Mouse (Mus musculus) heart, postnatal 10 days (tissue): ENCODE data around the gene Sgsm2. TPM values are rescaled to one million over a fixed set of nuclear protein-coding genes. Genes with fewer than 3 reads are reported as not detected.

ENCODE experiments used
- DNase-seq, 2 experiments: peaks; one replicate each; pipeline ENCODE4 v3.0.0; 2021
- intact Hi-C: fragments of 180-260 bp; cut with DNase I; formaldehyde crosslinking; loops from one replicate; pipeline ENCODE4 v1.15.1; 2025
- total RNA-seq, 2 experiments: library from RNA; stranded (reverse); gene quantifications; 2 replicates each; pipeline ENCODE4 v1.2.3; 2021

Sgsm2 gene
- total RNA-seq, 2 experiments from 2014 or later: 12.2 to 12.9 TPM

DNA sequence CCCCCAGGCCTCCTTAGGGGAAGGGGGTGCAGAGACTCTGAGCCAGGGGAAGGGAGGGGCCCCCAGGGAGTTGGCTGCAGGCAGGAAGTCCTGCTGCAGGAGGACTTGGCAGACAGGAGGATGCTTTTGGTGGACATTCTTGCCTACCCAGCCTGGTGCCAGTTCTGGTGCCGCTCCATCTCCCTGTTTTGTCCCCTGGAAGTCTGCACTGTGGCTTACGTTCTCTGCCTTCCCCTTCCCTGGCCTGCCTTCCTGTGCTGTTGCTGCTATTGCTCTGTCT lies 53.5 kb downstream of the Sgsm2 start:
- peak in 1 of 2 experiments; percentile 51 for DNase-seq
- intact Hi-C loops: no loop called here

GRCm38 (mm10) chr11:74842656-74843434 lies 54.0 kb downstream of the Sgsm2 start:
- DNase-seq: peak in 1 of 2 experiments; percentile 13
- intact Hi-C loops: no loop called here

GRCm38 (mm10) chr11:74842045-74842444 lies 54.8 kb downstream of the Sgsm2 start:
- intact Hi-C loops: no loop called here
- DNase-seq: peak in 1 of 2 experiments; percentile 11

GRCm38 (mm10) chr11:74841366-74841765 lies 55.5 kb downstream of the Sgsm2 start:
- DNase-seq: peak; percentile 40 to 51
- intact Hi-C loops: no loop called here

DNA sequence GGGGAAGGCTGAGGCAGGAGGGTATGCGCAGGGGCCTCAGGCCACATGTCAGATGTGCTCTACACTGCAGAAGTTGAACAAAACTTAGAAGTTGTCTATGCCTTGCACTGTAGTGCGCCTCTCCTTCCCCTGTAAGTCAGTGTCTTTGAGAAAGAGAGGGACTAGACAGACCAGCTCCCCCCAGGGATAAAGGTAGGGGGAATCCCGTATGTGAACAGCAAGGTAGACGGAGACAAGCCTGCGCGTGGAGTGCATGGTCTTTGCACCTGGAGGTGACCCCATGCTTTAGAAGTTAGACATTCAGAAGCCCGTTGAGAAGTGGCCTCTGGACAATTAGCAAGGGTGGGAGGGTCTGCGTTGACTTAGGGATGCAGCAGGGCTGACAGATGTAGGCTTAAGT lies 56.1 kb downstream of the Sgsm2 start:
- DNase-seq: peak in 1 of 2 experiments; percentile 7
- intact Hi-C loops: no loop called here

GRCm38 (mm10) chr11:74839860-74840715 lies 56.8 kb downstream of the Sgsm2 start:
- no peak for DNase-seq
- intact Hi-C loops: no loop called here

DNA sequence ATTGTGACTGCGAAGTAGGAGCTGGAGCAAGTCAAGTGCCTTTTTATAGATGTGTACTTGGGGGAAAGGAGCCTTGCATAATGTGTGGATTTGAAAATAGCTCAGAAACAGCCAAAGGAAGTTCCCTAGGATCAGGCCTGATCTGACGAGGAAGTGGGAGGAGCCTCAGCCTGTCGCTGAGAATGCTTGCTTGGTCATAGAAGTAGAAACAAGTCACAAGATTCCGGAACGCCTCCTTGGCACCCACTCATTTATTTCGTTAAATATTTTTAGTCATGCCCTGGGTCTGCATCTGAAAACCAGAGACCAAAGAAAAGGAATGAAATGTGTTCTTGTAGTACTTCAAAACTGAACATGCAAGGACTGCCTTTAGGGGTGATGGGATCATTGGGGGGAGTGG lies 57.9 kb downstream of the Sgsm2 start:
- DNase-seq: peak; percentile 73 to 77
- intact Hi-C loops: loop anchor here (1.0 kb wide), 1 partner anchor 9 kb away; the partner anchor contains the start of gene Mnt

DNA sequence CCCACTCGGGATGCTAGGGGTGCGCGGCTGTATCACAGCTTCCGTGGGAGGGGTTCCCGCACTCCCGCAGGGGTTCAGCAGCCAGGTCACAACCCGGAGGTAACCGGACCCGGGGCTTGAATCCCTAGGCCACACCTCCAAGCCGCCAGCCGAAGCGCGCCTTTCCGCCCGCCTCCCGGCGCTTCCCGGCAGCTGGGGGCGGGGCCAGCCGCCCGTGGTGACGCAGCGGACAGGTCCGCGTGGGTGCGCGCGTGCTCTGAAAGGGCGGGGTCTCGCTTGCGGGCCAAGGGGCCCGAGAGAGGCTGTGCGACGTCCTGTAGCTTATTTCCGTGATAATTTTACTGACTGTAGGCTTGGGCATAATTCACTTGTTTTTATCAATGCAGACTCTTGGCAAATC lies 58.4 kb downstream of the Sgsm2 start:
- intact Hi-C loops: loop anchor here (1.0 kb wide), 1 partner anchor 8 kb away; the partner anchor contains the start of gene Mnt
- peak; percentile 96 to 97 for DNase-seq

DNA sequence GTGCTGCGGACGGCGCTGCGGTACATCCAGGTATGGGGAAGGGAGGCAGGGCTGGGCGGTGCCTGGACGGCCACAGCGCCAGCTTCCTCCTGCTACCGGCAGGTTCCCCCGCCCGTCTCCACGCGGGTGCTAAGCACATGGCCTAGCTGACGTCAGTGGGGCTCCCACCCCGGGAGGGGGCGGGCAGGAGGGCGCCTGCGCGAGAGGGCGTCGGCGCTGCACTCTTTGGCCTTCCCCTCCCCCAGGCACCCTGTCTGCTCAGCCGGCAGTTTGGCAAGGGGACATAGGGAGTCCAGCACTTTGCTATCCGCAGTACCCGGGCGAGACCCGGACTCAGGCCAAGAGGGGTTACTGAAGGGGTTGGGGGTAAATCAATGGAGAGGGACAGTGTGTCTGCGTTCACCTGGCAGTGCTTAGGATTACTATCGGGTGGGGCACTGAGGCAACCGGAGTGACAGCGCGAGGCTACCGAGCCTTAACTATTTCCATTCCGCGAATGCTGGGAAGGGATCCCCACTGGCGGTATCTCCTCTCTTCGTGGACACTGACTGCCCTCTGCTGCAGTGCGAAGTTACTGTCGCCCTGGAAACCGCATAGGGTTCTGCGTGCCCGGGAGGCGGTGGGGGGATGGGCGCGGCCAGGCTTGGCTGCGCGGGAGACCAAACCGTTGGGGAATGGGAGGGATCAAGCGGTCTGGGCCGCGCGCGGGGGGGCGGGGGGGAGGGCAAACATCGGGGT lies 59.0 kb downstream of the Sgsm2 start:
- intact Hi-C loops: loop anchor here (1.0 kb wide), 1 partner anchor 8 kb away; the partner anchor contains the start of gene Mnt
- DNase-seq: peak; percentile 97 to 98

DNA sequence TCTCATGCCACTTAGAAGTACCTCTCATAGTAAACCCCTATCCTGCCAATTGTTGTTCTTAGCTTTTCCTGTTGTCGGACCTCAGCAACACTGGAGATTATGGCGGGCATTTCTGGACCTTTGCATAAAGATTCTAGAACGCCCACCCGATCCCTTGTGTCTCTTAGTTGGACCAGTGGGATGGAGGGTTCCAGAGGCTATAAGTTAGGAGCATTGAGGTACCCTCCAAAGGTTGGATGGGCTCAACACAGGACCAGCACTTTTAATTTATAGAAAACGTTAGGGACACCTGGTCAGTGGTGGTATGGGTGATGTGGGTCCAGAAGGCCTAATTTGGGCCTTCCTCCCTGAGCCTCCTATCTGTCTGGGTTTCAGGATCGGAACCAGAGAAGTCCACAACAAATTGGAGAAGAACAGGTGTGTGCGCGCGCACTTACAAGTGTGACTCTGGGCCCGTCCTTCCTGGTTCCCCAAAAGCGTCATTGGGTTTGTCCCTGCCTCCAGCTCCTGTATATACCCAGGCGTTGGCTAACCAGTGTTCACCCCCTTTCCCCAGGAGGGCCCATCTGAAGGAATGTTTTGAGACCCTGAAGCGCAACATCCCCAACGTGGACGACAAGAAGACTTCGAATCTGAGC lies 59.7 kb downstream of the Sgsm2 start:
- intact Hi-C loops: no loop called here
- DNase-seq: no peak

GRCm38 (mm10) chr11:74836225-74837055 lies 60.4 kb downstream of the Sgsm2 start:
- DNase-seq: no peak
- intact Hi-C loops: no loop called here

DNA sequence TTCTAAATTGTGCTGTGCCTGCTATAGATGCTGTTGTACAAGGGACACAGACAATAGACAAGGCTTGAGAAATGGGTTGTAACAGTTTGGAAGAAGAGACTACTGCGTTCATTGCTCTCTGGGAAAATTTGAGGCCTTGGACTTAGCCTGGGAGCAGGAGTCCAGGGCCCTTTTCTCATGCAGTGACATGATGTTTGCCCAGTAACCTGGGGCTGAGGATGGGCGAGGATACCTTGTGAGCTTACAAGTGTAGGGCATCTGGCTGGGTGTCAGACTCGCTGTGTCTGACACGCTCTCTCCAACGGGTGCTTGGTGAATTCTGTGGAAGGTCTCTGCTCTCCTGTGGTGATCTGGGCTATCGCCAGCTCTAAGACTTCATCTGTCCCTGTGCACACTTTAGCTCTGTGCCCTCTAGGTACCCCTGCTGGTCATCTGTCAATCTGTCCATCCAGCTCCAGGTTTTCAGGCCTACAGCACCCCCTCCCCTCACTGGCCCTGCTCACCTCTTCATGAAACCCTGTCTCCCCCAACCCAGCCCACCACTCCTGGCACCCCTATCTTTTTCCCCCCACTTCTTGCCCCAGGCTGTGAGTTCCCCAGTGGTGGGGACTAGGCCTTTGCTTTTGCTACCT lies 61.2 kb downstream of the Sgsm2 start:
- intact Hi-C loops: no loop called here
- DNase-seq: no peak

DNA sequence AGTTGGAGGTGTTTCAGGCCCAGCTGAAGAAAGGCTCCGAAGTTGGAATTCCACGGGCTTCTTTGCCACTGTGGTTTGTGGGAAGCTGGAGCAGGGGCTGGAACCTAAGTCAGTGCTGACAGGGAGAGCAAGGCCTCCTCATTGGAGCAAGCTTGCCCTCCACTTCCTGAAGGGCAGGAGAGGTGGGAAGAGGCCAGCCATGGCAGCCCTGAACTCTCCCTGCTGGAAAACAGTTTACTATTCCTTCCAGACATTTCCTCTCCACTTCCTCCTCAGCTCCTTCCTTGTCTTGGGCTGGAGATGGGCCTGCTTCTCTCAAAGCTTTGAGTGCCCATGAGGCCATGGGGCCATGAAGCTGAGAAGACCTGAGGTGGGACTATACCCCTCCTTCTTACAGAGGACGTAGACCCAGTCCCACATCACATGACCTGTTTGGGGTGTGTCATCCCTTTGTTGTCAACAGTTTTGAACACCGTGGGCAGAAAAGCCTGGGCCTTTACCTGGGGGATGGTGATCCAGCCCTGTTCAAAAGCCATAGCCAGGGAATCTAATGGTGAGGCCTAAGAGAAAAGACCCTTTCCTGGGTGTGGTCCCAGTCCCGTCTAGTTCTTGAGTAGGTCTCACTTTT lies 62.1 kb downstream of the Sgsm2 start:
- no peak for DNase-seq
- intact Hi-C loops: no loop called here

DNA sequence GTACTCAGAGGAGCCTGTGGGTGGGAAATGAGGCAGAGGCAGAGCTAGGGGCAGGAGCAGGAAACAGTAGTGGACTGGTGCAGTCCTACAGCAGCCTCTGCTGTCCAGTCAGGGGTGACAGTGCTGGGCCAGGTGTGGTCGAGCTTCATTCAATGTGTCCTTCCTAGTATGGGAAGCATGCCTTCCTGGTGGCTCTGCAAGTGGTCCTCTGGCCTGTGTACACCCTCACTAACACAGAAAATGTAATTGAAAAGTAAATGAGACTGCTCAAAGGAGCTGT lies 62.6 kb downstream of the Sgsm2 start:
- intact Hi-C loops: no loop called here
- DNase-seq: peak in 1 of 2 experiments; percentile 18

GRCm38 (mm10) chr11:74833536-74834358 lies 63.1 kb downstream of the Sgsm2 start:
- intact Hi-C loops: no loop called here
- peak in 1 of 2 experiments; percentile 29 for DNase-seq

- peak; percentile 80 to 83 for DNase-seq
- intact Hi-C loops: no loop called here
Measured at GRCm38 (mm10) chr11:74832503-74833143, 64.2 kb downstream of the Sgsm2 start.

DNA sequence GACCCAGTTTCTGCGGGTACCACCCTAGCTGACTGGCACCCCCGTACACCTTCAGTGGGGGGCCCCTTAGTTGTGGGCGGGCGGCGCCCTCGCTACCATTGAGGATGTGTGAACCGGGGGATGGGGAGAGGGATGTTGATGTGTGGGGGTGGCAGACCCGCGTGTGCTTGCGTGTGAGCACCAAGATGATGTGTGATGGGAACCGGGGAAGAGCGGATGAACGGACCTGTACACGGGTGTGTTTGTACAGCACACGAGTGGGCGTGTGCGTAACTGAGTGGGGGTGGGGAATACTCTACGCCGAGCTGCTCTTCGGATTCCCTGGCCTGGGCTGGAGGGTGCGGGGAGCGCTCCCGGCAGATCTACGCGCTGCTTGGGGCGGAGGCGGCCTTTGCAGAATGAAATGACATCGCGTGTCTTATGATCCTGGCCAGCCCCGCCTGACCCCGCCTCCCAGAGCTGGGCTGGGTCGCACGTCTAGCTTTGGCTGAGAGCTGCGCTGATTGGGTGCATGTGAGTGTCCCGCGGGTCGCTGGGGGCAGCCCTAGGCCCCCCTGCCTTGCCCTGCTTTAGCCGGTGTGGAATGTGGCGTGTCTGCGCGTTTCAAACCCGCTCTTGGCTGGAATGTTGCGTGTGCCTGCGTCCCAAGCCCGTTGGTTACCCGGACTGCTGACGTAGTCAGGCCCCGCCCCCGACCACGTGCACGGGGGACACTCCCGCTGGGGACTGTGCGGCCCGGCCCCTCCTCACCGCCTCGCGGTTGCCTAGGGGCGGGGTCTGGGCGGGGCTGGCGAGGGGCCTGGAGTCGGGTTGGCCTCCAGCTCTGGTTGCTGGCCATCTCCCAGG lies 65.0 kb downstream of the Sgsm2 start:
- DNase-seq: peak; percentile 100
- intact Hi-C loops: no loop called here
